Mouse (Mus musculus) inflammation-experienced regulatory T-cells, adult 16 weeks (primary cell): ENCODE data around the gene Trim60. TPM values are rescaled to one million over a fixed set of nuclear protein-coding genes. Genes with fewer than 3 reads are reported as not detected.

Source experiments
- polyA plus RNA-seq: library from polyadenylated mRNA; unstranded; fragments of 100-300 nt; shearing (Covaris generic); gene quantifications from one replicate; pipeline ENCODE4 v1.2.1, GENCODE M21; 2017

Trim60 gene
- polyA plus RNA-seq: not detected

DNA sequence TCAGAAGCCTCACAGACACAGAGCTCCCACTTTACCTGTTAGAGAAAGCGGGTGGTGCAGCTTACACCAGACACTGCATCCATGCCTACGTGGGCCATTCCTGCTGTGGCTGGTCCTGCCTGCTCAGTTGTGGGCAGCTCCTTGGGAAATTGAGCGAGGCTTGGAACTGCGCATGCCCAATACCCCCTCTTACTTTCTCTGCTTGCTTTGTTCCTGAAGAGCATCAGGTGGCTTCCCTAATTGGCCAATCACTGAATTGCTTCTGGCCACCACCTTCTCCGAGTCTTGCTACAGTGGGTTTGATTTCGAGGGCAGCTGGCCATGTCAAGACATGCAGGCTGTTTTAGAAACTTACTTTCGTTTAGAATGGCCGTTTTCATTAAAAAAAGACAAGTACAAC lies at the start of gene Trim60, which contains the start of gene Trim61:
TSS of gene Trim60 (minus strand) at position 162 of the 400 bp plus-strand sequence.
TSS of gene Trim61 (minus strand) at position 101 of the 400 bp plus-strand sequence.

DNA sequence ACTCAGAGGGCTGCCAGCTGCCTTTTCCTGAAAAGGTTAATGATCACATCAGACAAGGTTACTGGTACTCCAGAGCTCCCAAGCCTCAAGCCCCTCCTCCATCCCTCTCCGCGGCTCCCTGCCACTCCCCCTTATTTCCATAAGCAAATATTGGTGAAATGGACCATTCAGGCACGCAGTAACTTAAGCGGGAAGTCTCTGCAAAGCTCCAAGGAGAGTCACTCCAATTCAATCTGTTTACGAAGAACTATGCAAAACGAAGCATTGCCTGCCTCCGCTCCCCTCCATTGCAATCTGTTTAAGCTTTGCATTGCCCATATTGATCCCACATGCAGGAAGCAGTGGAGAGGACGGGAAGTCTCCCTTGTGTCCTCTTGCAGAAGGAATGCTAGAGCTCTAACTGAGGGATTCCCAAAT lies 18.7 kb upstream of the Trim60 start, which contains the start of gene Apela:
TSS of gene Apela (minus strand) at position 220 of the 417 bp plus-strand sequence.

DNA sequence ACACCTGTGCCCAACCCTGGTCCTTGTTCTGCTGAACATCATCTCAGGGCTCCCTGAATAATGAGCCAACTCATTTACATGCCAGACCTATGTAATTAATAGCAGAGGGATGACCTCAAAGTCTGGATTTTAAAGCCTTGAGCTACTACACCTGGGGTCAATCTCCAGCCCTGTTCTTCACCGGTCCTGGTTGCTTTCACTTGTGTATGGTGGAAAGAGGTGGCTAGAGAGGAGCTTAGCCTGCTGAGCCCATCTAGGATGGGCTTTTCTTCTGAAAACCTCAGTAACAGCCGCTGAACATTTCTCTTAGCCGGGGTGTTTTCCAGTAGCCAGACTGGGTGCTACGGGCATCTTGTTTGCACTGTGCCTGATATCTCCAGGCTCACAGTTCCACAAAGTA lies 30.7 kb downstream of the Trim60 start, which contains the start of gene Trim75:
TSS of gene Trim75 (minus strand) at position 101 of the 400 bp plus-strand sequence.

Other genes with a start within 250 kb of the Trim60 start
- gene Klhl2, start 168.6 kb downstream of the Trim60 start, polyA plus RNA-seq: 2.2 TPM
- 73.4 TPM for gene Tmem192, start 71.4 kb downstream of the Trim60 start, polyA plus RNA-seq
- not detected for gene Trim75, start 30.8 kb downstream of the Trim60 start, polyA plus RNA-seq
- gene Trim61, start 61 bp downstream of the Trim60 start, polyA plus RNA-seq: not detected
- gene Apela, start 18.8 kb upstream of the Trim60 start, polyA plus RNA-seq: not detected
- gene Gm10663, start 56.4 kb upstream of the Trim60 start, polyA plus RNA-seq: not detected
- not detected for gene BC030870, start 111.0 kb upstream of the Trim60 start, polyA plus RNA-seq